Mouse (Mus musculus): ENCODE measurements around the gene Rin1. TPM values are rescaled to one million over a fixed set of nuclear protein-coding genes. Genes with fewer than 3 reads are reported as not detected.

The Rin1 gene
- polyA plus RNA-seq, 1 experiment from 2014 or later = 1.4 TPM

DNA sequence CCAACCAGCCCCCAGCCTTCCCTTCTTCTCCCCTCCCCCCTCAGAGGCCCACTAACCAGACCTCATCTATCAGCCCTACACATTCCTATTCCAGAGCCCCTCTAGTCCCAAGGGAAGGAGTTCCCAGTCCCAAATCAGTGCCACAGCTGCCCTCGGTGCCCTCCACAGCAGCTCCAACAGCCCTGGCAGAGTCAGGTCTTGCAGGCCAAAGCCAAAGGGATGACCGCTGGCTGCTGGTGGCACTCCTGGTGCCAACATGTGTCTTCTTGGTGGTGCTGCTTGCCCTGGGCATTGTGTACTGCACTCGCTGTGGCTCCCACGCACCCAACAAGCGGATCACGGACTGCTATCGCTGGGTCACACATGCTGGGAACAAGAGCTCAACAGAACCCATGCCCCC is 19.7 kb downstream of the Rin1 start:
- H3K27ac ChIP-seq (ENCODE audit: low read depth, low read length) = no peak overlapping the region
- DNase-seq (ENCODE audit: low spot score) (no peak), ATAC-seq (no peak)
- 86% methylated on average over 7 of the region's 7 CpGs for WGBS
- peaks cover 15% of the 10 kb centered on the region for H3K27me3 ChIP-seq (replicated peaks; ENCODE audit: control insufficient read depth, insufficient read depth, low read length)
- H3K4me3 ChIP-seq (ENCODE audit: low read depth, low read length) = no peak overlapping the region
- H3K9ac ChIP-seq (ENCODE audit: low read length) = no peak overlapping the region
- peaks cover 24% of the 10 kb centered on the region for H3K4me1 ChIP-seq (ENCODE audit: control insufficient read depth, insufficient read depth, low read length)
- H3K36me3 ChIP-seq (ENCODE audit: control insufficient read depth, insufficient read depth, low read length) = no peaks in the 10 kb centered on the region
- no peaks in the 10 kb centered on the region for H3K9me3 ChIP-seq (replicated peaks; ENCODE audit: control insufficient read depth, low read length)
- no peak overlapping the region for H3K4me2 ChIP-seq (ENCODE audit: low read length)

DNA sequence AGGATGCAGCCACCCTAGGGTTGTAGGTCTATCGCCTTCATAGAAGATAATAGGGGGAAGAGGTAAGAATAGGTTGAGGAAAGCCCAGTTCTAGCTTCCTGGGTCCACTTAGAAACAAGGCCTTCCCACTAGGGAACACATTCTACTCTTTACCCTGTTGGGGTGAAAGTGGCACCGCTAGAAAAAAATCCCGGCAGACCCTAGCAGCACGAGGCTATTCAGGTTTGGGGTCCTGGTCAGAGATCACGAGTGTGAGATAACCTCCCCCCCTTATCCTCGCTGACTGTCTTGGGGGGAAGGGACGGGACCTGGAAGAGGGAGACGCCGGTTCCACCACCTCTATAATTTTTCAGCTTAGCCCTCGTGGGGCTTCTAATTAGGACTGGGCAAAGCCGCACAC is 20.8 kb downstream of the Rin1 start:
- Histone ChIP-seq H3K9me3 (replicated peaks; ENCODE audit: control insufficient read depth, low read length) (no peaks in the 10 kb centered on the region), H3K4me2 (ENCODE audit: low read length) (peak overlapping the region; percentile 61), H3K4me3 (ENCODE audit: low read depth, low read length) (peak overlapping the region; percentile 37), H3K36me3 (ENCODE audit: control insufficient read depth, insufficient read depth, low read length) (no peaks in the 10 kb centered on the region), H3K27me3 (replicated peaks; ENCODE audit: control insufficient read depth, insufficient read depth, low read length) (peaks cover 15% of the 10 kb centered on the region), H3K4me1 (ENCODE audit: control insufficient read depth, insufficient read depth, low read length) (peaks cover 24% of the 10 kb centered on the region), H3K27ac (ENCODE audit: low read depth, low read length) (peak overlapping the region; percentile 58; the same call in 1 of the 2 replicates), H3K9ac (ENCODE audit: low read length) (peak overlapping the region; percentile 62)
- DNase-seq (ENCODE audit: low spot score) (no peak), ATAC-seq (no peak)
- WGBS = 8% methylated on average over 11 of the region's 11 CpGs

- Histone ChIP-seq H3K27me3 (replicated peaks; ENCODE audit: control insufficient read depth, insufficient read depth, low read length) (peaks cover 15% of the 10 kb centered on the region), H3K27ac (ENCODE audit: low read depth, low read length) (peak overlapping the region; percentile 58), H3K36me3 (ENCODE audit: control insufficient read depth, insufficient read depth, low read length) (no peaks in the 10 kb centered on the region), H3K4me2 (ENCODE audit: low read length) (peak overlapping the region; percentile 61), H3K4me3 (ENCODE audit: low read depth, low read length) (peak overlapping the region; percentile 37), H3K9me3 (replicated peaks; ENCODE audit: control insufficient read depth, low read length) (no peaks in the 10 kb centered on the region), H3K9ac (ENCODE audit: low read length) (peak overlapping the region; percentile 62), H3K4me1 (ENCODE audit: control insufficient read depth, insufficient read depth, low read length) (peaks cover 24% of the 10 kb centered on the region)
- peak; percentile 92 for DNase-seq (ENCODE audit: low spot score)
- under 1% methylated on average over 40 of the region's 40 CpGs for WGBS
- peak; percentile 84 for ATAC-seq
Observed at GRCm38 (mm10) chr19:5071545-5072369, 21.5 kb downstream of the Rin1 start.

DNA sequence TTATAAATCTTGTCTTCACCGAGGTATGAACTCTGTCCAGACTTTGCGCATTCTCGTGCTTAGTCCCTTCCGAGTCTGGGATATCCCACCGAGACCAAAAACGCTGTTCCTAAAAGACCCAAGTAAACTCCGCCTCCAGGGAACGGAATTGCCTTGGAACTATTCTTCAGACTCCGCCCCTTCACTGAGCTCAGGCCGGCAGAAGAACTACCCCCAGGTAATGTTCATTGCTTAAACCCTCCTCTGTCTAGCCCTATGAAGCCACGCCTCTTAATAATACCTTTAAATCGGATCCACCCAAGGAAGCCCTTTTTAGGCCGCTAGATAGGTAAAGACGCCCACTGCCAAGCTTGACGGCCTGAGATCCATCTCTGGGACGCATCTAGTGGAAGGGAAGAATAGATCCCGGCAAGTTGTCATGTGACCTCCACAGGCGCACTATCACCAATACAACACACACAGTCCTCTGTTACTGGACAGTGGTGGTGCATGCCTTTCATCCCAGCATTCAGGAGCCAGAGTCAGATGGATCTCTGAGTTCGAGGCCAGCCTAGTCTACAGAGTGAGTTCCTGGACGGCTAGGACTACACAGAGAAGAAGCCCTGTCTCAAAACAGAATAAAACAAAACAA is 22.2 kb downstream of the Rin1 start:
- Histone ChIP-seq H3K4me1 (ENCODE audit: control insufficient read depth, insufficient read depth, low read length) (peaks cover 22% of the 10 kb centered on the region), H3K36me3 (ENCODE audit: control insufficient read depth, insufficient read depth, low read length) (no peaks in the 10 kb centered on the region), H3K9ac (ENCODE audit: low read length) (peak overlapping the region; percentile 62; the same call in 1 of the 2 replicates), H3K9me3 (replicated peaks; ENCODE audit: control insufficient read depth, low read length) (no peaks in the 10 kb centered on the region), H3K27ac (ENCODE audit: low read depth, low read length) (peak overlapping the region; percentile 58; the same call in 1 of the 2 replicates), H3K4me2 (ENCODE audit: low read length) (peak overlapping the region; percentile 61), H3K27me3 (replicated peaks; ENCODE audit: control insufficient read depth, insufficient read depth, low read length) (peaks cover 10% of the 10 kb centered on the region), H3K4me3 (ENCODE audit: low read depth, low read length) (peak overlapping the region; percentile 37)
- ATAC-seq (peak; percentile 15; the same call in 1 of the 2 replicates), DNase-seq (ENCODE audit: low spot score) (no peak)
- WGBS = 2% methylated on average over 20 of the region's 20 CpGs

- H3K9me3 ChIP-seq (replicated peaks; ENCODE audit: control insufficient read depth, low read length) = no peaks in the 10 kb centered on the region
- peak; percentile 19; the same call in 1 of the 2 replicates for ATAC-seq
Observed at GRCm38 (mm10) chr19:5073028-5073427, 22.7 kb downstream of the Rin1 start.

DNA sequence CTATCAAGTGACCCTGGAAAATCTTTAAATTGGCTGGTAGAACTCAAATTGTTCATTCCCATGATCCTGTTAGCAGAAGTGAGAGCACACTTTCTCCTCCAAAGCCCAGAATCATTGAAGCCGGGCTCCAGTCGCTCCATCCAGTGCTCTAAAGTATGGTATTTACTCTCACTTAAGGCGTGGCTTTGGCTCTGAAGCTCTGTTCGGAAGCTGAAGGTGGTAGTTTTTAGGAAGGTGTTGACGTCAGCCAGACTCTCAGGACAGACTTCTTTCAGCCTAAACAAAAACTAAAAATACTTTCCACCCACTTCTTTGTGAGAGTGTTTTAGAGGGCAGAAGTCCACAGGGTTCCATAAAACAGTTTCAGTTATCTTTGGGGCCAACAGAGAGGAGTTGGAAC is 23.2 kb downstream of the Rin1 start:
- H3K4me1 ChIP-seq (ENCODE audit: control insufficient read depth, insufficient read depth, low read length) = peaks cover 14% of the 10 kb centered on the region
- peaks cover 6% of the 10 kb centered on the region; the same call in 1 of the 2 replicates for H3K27me3 ChIP-seq (replicated peaks; ENCODE audit: control insufficient read depth, insufficient read depth, low read length)
- H3K9ac ChIP-seq (ENCODE audit: low read length) = no peak overlapping the region
- DNase-seq (ENCODE audit: low spot score) (no peak), ATAC-seq (no peak)
- H3K4me3 ChIP-seq (ENCODE audit: low read depth, low read length) = no peak overlapping the region
- no peaks in the 10 kb centered on the region for H3K9me3 ChIP-seq (replicated peaks; ENCODE audit: control insufficient read depth, low read length)
- H3K4me2 ChIP-seq (ENCODE audit: low read length) = no peak overlapping the region
- H3K27ac ChIP-seq (ENCODE audit: low read depth, low read length) = no peak overlapping the region
- H3K36me3 ChIP-seq (ENCODE audit: control insufficient read depth, insufficient read depth, low read length) = no peaks in the 10 kb centered on the region
- WGBS = 39% methylated on average over 5 of the region's 5 CpGs

More at GRCm38 (mm10) chr19:5073028-5073427, 22.7 kb downstream of the Rin1 start:
- WGBS = 2% methylated on average over 15 of the region's 15 CpGs
- peak; percentile 85 for DNase-seq (ENCODE audit: low spot score)
- Histone ChIP-seq H3K4me2 (ENCODE audit: low read length) (peak overlapping the region; percentile 61), H3K4me3 (ENCODE audit: low read depth, low read length) (0 out of 2 replicates have a peak overlapping the region, but pooled peaks have one; percentile 9), H3K4me1 (ENCODE audit: control insufficient read depth, insufficient read depth, low read length) (peaks cover 19% of the 10 kb centered on the region), H3K27me3 (replicated peaks; ENCODE audit: control insufficient read depth, insufficient read depth, low read length) (peaks cover 9% of the 10 kb centered on the region), H3K27ac (ENCODE audit: low read depth, low read length) (no peak overlapping the region), H3K36me3 (ENCODE audit: control insufficient read depth, insufficient read depth, low read length) (no peaks in the 10 kb centered on the region), H3K9ac (ENCODE audit: low read length) (no peak overlapping the region)

- Histone ChIP-seq H3K27ac (ENCODE audit: low read depth, low read length) (no peak overlapping the region), H3K9ac (ENCODE audit: low read length) (no peak overlapping the region), H3K36me3 (ENCODE audit: control insufficient read depth, insufficient read depth, low read length) (no peaks in the 10 kb centered on the region), H3K4me3 (ENCODE audit: low read depth, low read length) (no peak overlapping the region), H3K9me3 (replicated peaks; ENCODE audit: control insufficient read depth, low read length) (no peaks in the 10 kb centered on the region), H3K27me3 (replicated peaks; ENCODE audit: control insufficient read depth, insufficient read depth, low read length) (peaks cover 37% of the 10 kb centered on the region), H3K4me1 (ENCODE audit: control insufficient read depth, insufficient read depth, low read length) (no peaks in the 10 kb centered on the region), H3K4me2 (ENCODE audit: low read length) (no peak overlapping the region)
- no peak for ATAC-seq
- WGBS = 86% methylated on average over 1 of the region's 1 CpGs
- no peak for DNase-seq (ENCODE audit: low spot score)
Observed at GRCm38 (mm10) chr19:5079279-5079678, 29.0 kb downstream of the Rin1 start.

- Histone ChIP-seq H3K36me3 (ENCODE audit: control insufficient read depth, insufficient read depth, low read length) (no peaks in the 10 kb centered on the region), H3K27ac (ENCODE audit: low read depth, low read length) (no peak overlapping the region), H3K27me3 (replicated peaks; ENCODE audit: control insufficient read depth, insufficient read depth, low read length) (peaks cover 56% of the 10 kb centered on the region), H3K4me3 (ENCODE audit: low read depth, low read length) (no peak overlapping the region), H3K9ac (ENCODE audit: low read length) (no peak overlapping the region), H3K4me2 (ENCODE audit: low read length) (no peak overlapping the region), H3K4me1 (ENCODE audit: control insufficient read depth, insufficient read depth, low read length) (0 out of 2 replicates have a peak, but pooled peaks cover 4% of the 10 kb centered on the region), H3K9me3 (replicated peaks; ENCODE audit: control insufficient read depth, low read length) (no peaks in the 10 kb centered on the region)
- 79% methylated on average over 18 of the region's 18 CpGs for WGBS
- DNase-seq (ENCODE audit: low spot score) (no peak), ATAC-seq (no peak)
Observed at GRCm38 (mm10) chr19:5082005-5082404, 31.7 kb downstream of the Rin1 start.

- no peak overlapping the region for H3K27ac ChIP-seq (ENCODE audit: low read depth, low read length)
- peaks cover 56% of the 10 kb centered on the region for H3K27me3 ChIP-seq (replicated peaks; ENCODE audit: control insufficient read depth, insufficient read depth, low read length)
- H3K4me3 ChIP-seq (ENCODE audit: low read depth, low read length) = no peak overlapping the region
- 74% methylated on average over 24 of the region's 24 CpGs for WGBS
- no peaks in the 10 kb centered on the region for H3K36me3 ChIP-seq (ENCODE audit: control insufficient read depth, insufficient read depth, low read length)
- no peak overlapping the region for H3K4me2 ChIP-seq (ENCODE audit: low read length)
- H3K4me1 ChIP-seq (ENCODE audit: control insufficient read depth, insufficient read depth, low read length) = peaks cover 7% of the 10 kb centered on the region
- no peak overlapping the region for H3K9ac ChIP-seq (ENCODE audit: low read length)
- H3K9me3 ChIP-seq (replicated peaks; ENCODE audit: control insufficient read depth, low read length) = no peaks in the 10 kb centered on the region
- DNase-seq (ENCODE audit: low spot score) (no peak), ATAC-seq (no peak)
Observed at GRCm38 (mm10) chr19:5082596-5082995, 32.3 kb downstream of the Rin1 start.

Data from forebrain, embryonic 14.5 days (tissue).